Mouse (Mus musculus): ENCODE results near the gene Exosc5. TPM values are rescaled to one million over a fixed set of nuclear protein-coding genes. Genes with fewer than 3 reads are reported as not detected.

The Exosc5 gene
- polyA plus RNA-seq (2017; shearing (Covaris generic)), result 52.9 TPM

GRCm38 (mm10) chr7:25658657-25659472 is at the start of gene Exosc5, which contains the start of gene Bckdha:
TSS of gene Exosc5 (plus strand) at chr7:25659164.
TSS of gene Bckdha (minus strand) at chr7:25658981.

GRCm38 (mm10) chr7:25615706-25616011 is 43.3 kb upstream of the Exosc5 start, which contains the start of gene Erich4:
TSS of gene Erich4 (minus strand) at chr7:25615892.

GRCm38 (mm10) chr7:25618865-25619721 is 39.9 kb upstream of the Exosc5 start, which contains the start of gene Dmac2:
TSS of gene Dmac2 (plus strand) at chr7:25619414.

GRCm38 (mm10) chr7:25626509-25627430 is 32.2 kb upstream of the Exosc5 start, which contains the start of gene B3gnt8:
TSS of gene B3gnt8 (plus strand) at chr7:25626654.

GRCm38 (mm10) chr7:25674719-25675300 is 15.8 kb downstream of the Exosc5 start, which contains the start of gene Tmem91:
TSS of gene Tmem91 (minus strand) at chr7:25675166.

GRCm38 (mm10) chr7:25680514-25681258 is 21.7 kb downstream of the Exosc5 start, which contains the start of gene B9d2:
TSS of gene B9d2 (plus strand) at chr7:25680780.

GRCm38 (mm10) chr7:25686680-25687531 is 27.9 kb downstream of the Exosc5 start, which contains the start of gene Tgfb1:
TSS of gene Tgfb1 (plus strand) at chr7:25687002.

GRCm38 (mm10) chr7:25718788-25719417 is 59.9 kb downstream of the Exosc5 start, which contains the start of gene Ccdc97:
TSS of gene Ccdc97 (minus strand) at chr7:25719088.

Other genes with a start within 250 kb of the Exosc5 start
- gene Cxcl17, start 246.3 kb upstream of the Exosc5 start, polyA plus RNA-seq (2017; shearing (Covaris generic)), result not detected
- gene Ceacam1, start 181.6 kb upstream of the Exosc5 start, polyA plus RNA-seq (2017; shearing (Covaris generic)), result 0.11 TPM
- not detected for gene Ceacam2, start 119.3 kb upstream of the Exosc5 start, polyA plus RNA-seq (2017; shearing (Covaris generic))
- gene Erich4, start 43.3 kb upstream of the Exosc5 start, polyA plus RNA-seq (2017; shearing (Covaris generic)), result not detected
- gene Dmac2, start 39.8 kb upstream of the Exosc5 start, polyA plus RNA-seq (2017; shearing (Covaris generic)), result 67.3 TPM
- gene B3gnt8, start 32.5 kb upstream of the Exosc5 start, polyA plus RNA-seq (2017; shearing (Covaris generic)), result 0.20 TPM
- 36.8 TPM for gene Bckdha, start 183 bp upstream of the Exosc5 start, polyA plus RNA-seq (2017; shearing (Covaris generic))
- 0.84 TPM for gene Tmem91, start 16.0 kb downstream of the Exosc5 start, polyA plus RNA-seq (2017; shearing (Covaris generic))
- 55.6 TPM for gene B9d2, start 21.6 kb downstream of the Exosc5 start, polyA plus RNA-seq (2017; shearing (Covaris generic))
- gene Tgfb1, start 27.8 kb downstream of the Exosc5 start, polyA plus RNA-seq (2017; shearing (Covaris generic)), result 181 TPM
- 52.7 TPM for gene Ccdc97, start 59.9 kb downstream of the Exosc5 start, polyA plus RNA-seq (2017; shearing (Covaris generic))
- 97.6 TPM for gene Hnrnpul1, start 95.6 kb downstream of the Exosc5 start, polyA plus RNA-seq (2017; shearing (Covaris generic))
- 3.6 TPM for gene Axl, start 129.5 kb downstream of the Exosc5 start, polyA plus RNA-seq (2017; shearing (Covaris generic))
- gene Cyp2s1, start 157.7 kb downstream of the Exosc5 start, polyA plus RNA-seq (2017; shearing (Covaris generic)), result 10.5 TPM
- gene Cyp2b10, start 238.5 kb downstream of the Exosc5 start, polyA plus RNA-seq (2017; shearing (Covaris generic)), result not detected